Comparison of ENCODE assay signal across 7 mouse cellular contexts in genomic region chr6:91000819-91001525, GRCm38 (mm10). TPM values are rescaled to one million over a fixed set of nuclear protein-coding genes. Genes with fewer than 3 reads are reported as not detected.
A peak's percentile ranks its signal among the peaks of the same experiment; 100 is the strongest.
DNase-seq lines count a peak whose midpoint lies in the region; ATAC-seq and TF ChIP-seq lines count a peak whose summit lies in the region.

No protein-coding gene starts in this region.

- no peak overlapping the region for H3K9ac ChIP-seq in hindbrain, embryonic 15.5 days
- no peak overlapping the region for H3K9ac ChIP-seq in limb, embryonic 14.5 days (ENCODE audit: low read depth, low read length, severe bottlenecking)

- TF ChIP-seq POLR2A in limb, embryonic 14.5 days (IDR thresholded peaks at IDR 0.05; ENCODE audit: borderline replicate concordance, extremely low read depth, insufficient read depth, insufficient read length), result no peak

- peak overlapping the region; percentile 82 for H3K4me3 ChIP-seq in megakaryocyte, embryonic 14.5 days (replicated peaks)
- peak overlapping the region; percentile 44 for H3K4me3 ChIP-seq in embryonic facial prominence, embryonic 10.5 days
- no peak overlapping the region for H3K4me3 ChIP-seq in hindbrain, embryonic 15.5 days
- H3K4me3 ChIP-seq in limb, embryonic 14.5 days (replicated peaks; ENCODE audit: low read length), result no peak overlapping the region

- H3K9me3 ChIP-seq in megakaryocyte, embryonic 14.5 days, result peaks cover 3% of the 10 kb centered on the region
- H3K9me3 ChIP-seq in embryonic facial prominence, embryonic 10.5 days, result no peaks in the 10 kb centered on the region
- no peaks in the 10 kb centered on the region for H3K9me3 ChIP-seq in hindbrain, embryonic 15.5 days
- no peaks in the 10 kb centered on the region for H3K9me3 ChIP-seq in limb, embryonic 14.5 days (ENCODE audit: control insufficient read depth, low read length)

- ATAC-seq in megakaryocyte, adult 5-6 weeks (ENCODE audit: poor library complexity, severe bottlenecking), result no peak
- ATAC-seq in hindbrain, embryonic 15.5 days (ENCODE audit: low FRiP score, low read depth), result peak; percentile 78
- ATAC-seq in limb, embryonic 14.5 days (ENCODE audit: low FRiP score, low read depth), result 0 out of 2 replicates have a peak, but pooled peaks have one; percentile 15

- 9% methylated on average over 15 of the region's 15 CpGs for WGBS in embryonic facial prominence, embryonic 10.5 days
- WGBS in hindbrain, embryonic 15.5 days, result 6% methylated on average over 15 of the region's 15 CpGs
- 16% methylated on average over 15 of the region's 15 CpGs for WGBS in limb, embryonic 14.5 days

- H3K4me2 ChIP-seq in hindbrain, embryonic 15.5 days, result peak overlapping the region; percentile 45
- H3K4me2 ChIP-seq in limb, embryonic 14.5 days (replicated peaks; ENCODE audit: low read depth, low read length, severe bottlenecking), result 0 out of 2 replicates have a peak overlapping the region, but pooled peaks have one; percentile 17

- peaks cover 28% of the 10 kb centered on the region for H3K4me1 ChIP-seq in megakaryocyte, embryonic 14.5 days
- H3K4me1 ChIP-seq in embryonic facial prominence, embryonic 10.5 days, result peaks cover 21% of the 10 kb centered on the region
- H3K4me1 ChIP-seq in hindbrain, embryonic 15.5 days (replicated peaks), result peaks cover 12% of the 10 kb centered on the region
- peaks cover 3% of the 10 kb centered on the region for H3K4me1 ChIP-seq in limb, embryonic 14.5 days (ENCODE audit: control insufficient read depth, insufficient read depth, low read length)

- peak; percentile 43 for DNase-seq in embryonic facial prominence, embryonic 10.5 days (ENCODE audit: low spot score)
- no peak for DNase-seq in limb, embryonic 14.5 days (ENCODE audit: low spot score)
- DNase-seq in right cerebral cortex, postnatal 25 days, result peak; percentile 75
- no peak for DNase-seq in c-Kit-positive CD71-positive TER-119-positive erythroid progenitor cells, embryonic 14.5 days (ENCODE audit: low spot score)

- H3K36me3 ChIP-seq in megakaryocyte, embryonic 14.5 days (replicated peaks; ENCODE audit: low read length), result no peaks in the 10 kb centered on the region
- H3K36me3 ChIP-seq in embryonic facial prominence, embryonic 10.5 days (replicated peaks), result no peaks in the 10 kb centered on the region
- H3K36me3 ChIP-seq in hindbrain, embryonic 15.5 days, result no peaks in the 10 kb centered on the region
- no peaks in the 10 kb centered on the region for H3K36me3 ChIP-seq in limb, embryonic 14.5 days (ENCODE audit: control insufficient read depth, insufficient read depth, low read length)

- H3K27me3 ChIP-seq in megakaryocyte, embryonic 14.5 days (replicated peaks), result peaks cover 43% of the 10 kb centered on the region
- peaks cover 35% of the 10 kb centered on the region for H3K27me3 ChIP-seq in embryonic facial prominence, embryonic 10.5 days (replicated peaks; ENCODE audit: low read depth, poor library complexity, severe bottlenecking)
- H3K27me3 ChIP-seq in hindbrain, embryonic 15.5 days, result no peaks in the 10 kb centered on the region
- H3K27me3 ChIP-seq in limb, embryonic 14.5 days (ENCODE audit: control insufficient read depth, insufficient read depth, low read length), result no peaks in the 10 kb centered on the region

- H3K27ac ChIP-seq in embryonic facial prominence, embryonic 10.5 days (replicated peaks), result no peak overlapping the region; the same call in 1 of the 2 replicates
- H3K27ac ChIP-seq in hindbrain, embryonic 15.5 days (replicated peaks), result no peak overlapping the region
- H3K27ac ChIP-seq in limb, embryonic 14.5 days (replicated peaks; ENCODE audit: low read depth, low read length), result no peak overlapping the region

RNA-seq across cellular contexts. Expression of gene Iqsec1, which starts 12.5 kb away (rescaled TPM):
- polyA plus RNA-seq in megakaryocyte, embryonic 14.5 days (2012; ENCODE audit: insufficient read depth, low replicate concordance), result 90.9 and 120 TPM in 2 replicates
- total RNA-seq in megakaryocyte, adult 5-6 weeks (2015), result 58.0 and 61.3 TPM in 2 replicates
- 12.2 and 22.1 TPM in 2 replicates for total RNA-seq in megakaryocyte, adult 5-6 weeks (2017)
- polyA plus RNA-seq in embryonic facial prominence, embryonic 10.5 days (2016; fragmentation: Nextera tagmentation; extraction: Ambion mirVana), result 6.6 and 8.0 TPM in 2 replicates
- 23.3 and 23.5 TPM in 2 replicates for polyA plus RNA-seq in hindbrain, embryonic 15.5 days (2015; fragmentation: Nextera tagmentation; extraction: Ambion mirVana)
- polyA plus RNA-seq in limb, embryonic 14.5 days (2012; rRNA removed), result 58.2 and 80.2 TPM in 2 replicates
- 17.3 and 20.6 TPM in 2 replicates for polyA plus RNA-seq in limb, embryonic 14.5 days (2014; fragmentation: Nextera tagmentation; extraction: Ambion mirVana)

Comparison
In these comparisons a context has a peak if more than half of its experiments do, and no peak if none do; other contexts are left out.
1. H3K4me3 ChIP-seq: peak in megakaryocyte, embryonic 14.5 days (single experiment) and embryonic facial prominence, embryonic 10.5 days (single experiment); none in hindbrain, embryonic 15.5 days (single experiment) and limb, embryonic 14.5 days (single experiment).
2. DNase-seq: peak in embryonic facial prominence, embryonic 10.5 days (single experiment) and right cerebral cortex, postnatal 25 days (single experiment); none in limb, embryonic 14.5 days (single experiment) and c-Kit-positive CD71-positive TER-119-positive erythroid progenitor cells, embryonic 14.5 days (single experiment).